Mouse (Mus musculus): ENCODE measurements around the gene Vmp1. TPM values are rescaled to one million over a fixed set of nuclear protein-coding genes. Genes with fewer than 3 reads are reported as not detected.

The Vmp1 gene
- total RNA-seq, 1 experiment from 2014 or later, result 134 TPM

- ATAC-seq (replicated peaks; ENCODE audit: low read depth, poor library complexity, severe bottlenecking), result no peak
Observed at GRCm38 (mm10) chr11:86534201-86534910, 149.3 kb downstream of the Vmp1 start.

Other genes starting within 250 kb of the Vmp1 start
- 18.8 and 20.7 TPM in 2 replicates for gene Rnft1, start 199.2 kb downstream of the Vmp1 start, total RNA-seq (2017)
- 39.6 and 76.3 TPM in 2 replicates for gene Rps6kb1, start 139.0 kb downstream of the Vmp1 start, total RNA-seq (2017)
- 12.1 and 15.2 TPM in 2 replicates for gene Tubd1, start 138.8 kb downstream of the Vmp1 start, total RNA-seq (2017)
- gene Ptrh2, start 149 bp upstream of the Vmp1 start, total RNA-seq (2017), result 29.6 and 34.2 TPM in 2 replicates
- 169 and 175 TPM in 2 replicates for gene Cltc, start 73.7 kb upstream of the Vmp1 start, total RNA-seq (2017)
- 19.4 and 24.4 TPM in 2 replicates for gene Dhx40, start 123.9 kb upstream of the Vmp1 start, total RNA-seq (2017)

All from common myeloid progenitor, adult 5-6 weeks (primary cell).